Mouse (Mus musculus) brain, embryonic 14.5 days (tissue): ENCODE measurements around the gene Rxfp1. TPM values are rescaled to one million over a fixed set of nuclear protein-coding genes. Genes with fewer than 3 reads are reported as not detected.
A peak's percentile ranks its signal among the peaks of the same experiment; 100 is the strongest.
"Not testable (repeated sequence)": the region's sequence is repeated elsewhere in the genome, so short reads cannot be mapped to it uniquely, and the experiment has no call there.

Experiments
- DNase-seq: peaks from one replicate; pipeline ENCODE4 v3.0.0-alpha.2; 2011; ENCODE audit warnings: low read depth
- CTCF ChIP-seq: fragments of 200-500 bp; IDR thresholded peaks from 2 replicates; pipeline ENCODE4 v1.5.1; 2012; ENCODE audit warnings: inconsistent platforms, mild to moderate bottlenecking, moderate library complexity, borderline replicate concordance; ENCODE audit not compliant: insufficient read depth, insufficient read length; ENCODE audit errors: extremely low read depth
- POLR2A ChIP-seq: fragments of 200-500 bp; IDR thresholded peaks from 2 replicates; pipeline ENCODE4 v1.6.1; 2012; ENCODE audit warnings: mild to moderate bottlenecking, inconsistent platforms, borderline replicate concordance; ENCODE audit not compliant: poor library complexity, insufficient read depth, insufficient read length, severe bottlenecking; ENCODE audit errors: extremely low read depth
- polyA plus RNA-seq: library from polyadenylated mRNA; depleted of rRNA; stranded (reverse); fragments of >200 nt; gene quantifications from 2 replicates; pipeline ENCODE4 v1.2.3, GENCODE M21; 2012

The Rxfp1 gene
- polyA plus RNA-seq, 1 experiment, result 0.19 TPM

- TF ChIP-seq POLR2A (no peak), CTCF (no peak)
- DNase-seq, result peak; percentile 2
These were observed 34.5 kb downstream of the Rxfp1 start for GRCm38 (mm10) chr3:79703135-79703534.

- TF ChIP-seq POLR2A, result no peak
- no peak for TF ChIP-seq CTCF
- no peak for DNase-seq
These were observed 45.7 kb downstream of the Rxfp1 start for GRCm38 (mm10) chr3:79691957-79692356.

- no peak for DNase-seq
- TF ChIP-seq CTCF (no peak), POLR2A (no peak)
These were observed 47.5 kb downstream of the Rxfp1 start for GRCm38 (mm10) chr3:79690111-79690651.

GRCm38 (mm10) chr3:79688101-79688500, 49.6 kb downstream of the Rxfp1 start:
- not testable (repeated sequence) for DNase-seq

- DNase-seq, result no peak
- no peak for TF ChIP-seq CTCF
- TF ChIP-seq POLR2A, result no peak
These were observed 54.2 kb downstream of the Rxfp1 start for GRCm38 (mm10) chr3:79683529-79683928.

- peak; percentile 24 for DNase-seq
- no peak for TF ChIP-seq CTCF
- TF ChIP-seq POLR2A, result no peak
These were observed 55.1 kb downstream of the Rxfp1 start for GRCm38 (mm10) chr3:79682351-79683132.

- DNase-seq, result no peak
- TF ChIP-seq CTCF, result no peak
- TF ChIP-seq POLR2A, result no peak
These were observed 61.3 kb downstream of the Rxfp1 start for GRCm38 (mm10) chr3:79676411-79676810.

GRCm38 (mm10) chr3:79674641-79675040, 63.0 kb downstream of the Rxfp1 start:
- no peak for TF ChIP-seq POLR2A
- TF ChIP-seq CTCF, result no peak

GRCm38 (mm10) chr3:79673082-79673481, 64.6 kb downstream of the Rxfp1 start:
- TF ChIP-seq CTCF (peak; percentile 64; the same call in 1 of the 2 replicates), POLR2A (no peak)
- DNase-seq, result peak; percentile 80

More at GRCm38 (mm10) chr3:79674641-79675040, 63.0 kb downstream of the Rxfp1 start:
- DNase-seq, result no peak

- DNase-seq, result no peak
- TF ChIP-seq POLR2A, result no peak
- TF ChIP-seq CTCF, result no peak
These were observed 65.5 kb downstream of the Rxfp1 start for GRCm38 (mm10) chr3:79672188-79672587.

- TF ChIP-seq POLR2A, result no peak
- no peak for TF ChIP-seq CTCF
- no peak for DNase-seq
These were observed 67.1 kb downstream of the Rxfp1 start for GRCm38 (mm10) chr3:79670556-79670955.
